Mouse (Mus musculus): Measurements from ENCODE around the gene Prlr. TPM values are rescaled to one million over a fixed set of nuclear protein-coding genes. Genes with fewer than 3 reads are reported as not detected.

The Prlr gene
- 2.2 and 2.7 TPM in 2 replicates for polyA plus RNA-seq (2014; fragmentation: Nextera tagmentation; extraction: Ambion mirVana)

- no peak for ATAC-seq (ENCODE audit: insufficient number of reproducible peaks, insufficient read depth, low FRiP score, low read depth)
- H3K9ac ChIP-seq (ENCODE audit: low read length) = peak within 1 kb of the TSS; percentile 62
Observed at GRCm38 (mm10) chr15:10177083-10177482, at the start of gene Prlr. Gene Prlr, plus strand, starts transcription at chr15:10177238.

DNA sequence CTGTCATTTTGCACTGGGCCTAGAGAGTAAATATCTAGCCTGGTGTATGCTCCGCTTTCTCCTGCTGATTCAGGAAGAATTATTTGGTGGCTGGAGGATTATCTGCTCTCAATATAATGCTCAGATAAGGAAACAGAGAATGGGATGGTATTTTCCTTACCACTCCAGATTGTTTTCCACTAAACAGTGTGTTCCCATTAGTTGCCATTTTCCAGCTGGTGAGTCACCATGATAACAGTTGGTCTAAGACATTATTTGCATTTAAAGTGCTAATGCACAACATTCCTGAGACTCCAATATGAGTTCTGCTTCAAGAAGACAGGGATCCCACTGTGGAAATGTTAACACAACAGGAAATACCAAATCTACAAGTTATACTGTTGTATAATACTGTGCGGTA lies 43.3 kb upstream of the Prlr start:
- no peak for ATAC-seq (ENCODE audit: insufficient number of reproducible peaks, insufficient read depth, low FRiP score, low read depth)
- 80% methylated on average over 2 of the region's 2 CpGs for WGBS

More at GRCm38 (mm10) chr15:10177083-10177482, at the start of gene Prlr:
- WGBS = 3% methylated on average over 9 of the region's 9 CpGs
- Histone ChIP-seq H3K4me2 (ENCODE audit: low read length) (peak within 1 kb of the TSS; percentile 86), H3K9me3 (ENCODE audit: control insufficient read depth, low read length) (no peaks in the 10 kb centered on the region), H3K27ac (replicated peaks in 1 of 2; ENCODE audit: control insufficient read depth in 1 of 2, insufficient read depth in 1 of 2, low read depth in 2 of 2, low read length in 2 of 2) (no peak within 1 kb of the TSS), H3K4me3 (ENCODE audit: control insufficient read depth in 1 of 2, insufficient read depth in 1 of 2, low read depth in 1 of 2, low read length in 2 of 2) (peak within 1 kb of the TSS; percentile 47 to 51), H3K36me3 (ENCODE audit: control insufficient read depth, insufficient read depth, low read length) (no peaks in the 10 kb centered on the region), H3K4me1 (ENCODE audit: control insufficient read depth in 2 of 2, insufficient read depth in 2 of 2, low read length in 2 of 2) (peaks cover 0 to 5% of the 10 kb centered on the region in 2 experiments; a peak in 1 of 4 replicates), H3K27me3 (ENCODE audit: control insufficient read depth, insufficient read depth, low read length) (peaks cover 3% of the 10 kb centered on the region; the same call in 1 of the 2 replicates)

DNA sequence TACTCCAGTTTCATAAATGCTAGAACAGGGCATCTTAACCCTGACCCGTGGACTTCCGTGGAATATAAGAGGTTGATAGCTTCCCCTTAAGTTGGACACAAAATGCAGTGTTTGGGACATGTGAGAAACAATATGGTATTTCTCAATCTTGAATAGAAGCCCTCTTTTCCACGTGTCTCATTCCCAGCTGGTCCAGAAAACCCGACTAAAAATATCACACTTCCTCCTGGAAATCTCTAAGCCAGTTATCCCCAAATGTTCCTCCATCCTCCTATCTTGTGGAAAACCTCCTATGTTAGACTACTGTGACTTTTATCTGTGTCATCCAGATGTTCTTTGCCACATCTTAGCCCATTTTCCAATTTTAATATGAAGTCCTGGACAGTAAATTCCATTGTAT lies 42.1 kb upstream of the Prlr start:
- H3K4me3 ChIP-seq (ENCODE audit: control insufficient read depth in 1 of 2, insufficient read depth in 1 of 2, low read depth in 1 of 2, low read length in 2 of 2) = no peak overlapping the region
- no peak overlapping the region for H3K9ac ChIP-seq (ENCODE audit: low read length)
- 54% methylated on average over 4 of the region's 4 CpGs for WGBS
- H3K27me3 ChIP-seq (ENCODE audit: control insufficient read depth, insufficient read depth, low read length) = no peaks in the 10 kb centered on the region
- no peak overlapping the region for H3K4me2 ChIP-seq (ENCODE audit: low read length)
- H3K36me3 ChIP-seq (ENCODE audit: control insufficient read depth, insufficient read depth, low read length) = no peaks in the 10 kb centered on the region
- no peaks in the 10 kb centered on the region for H3K4me1 ChIP-seq (ENCODE audit: control insufficient read depth in 2 of 2, insufficient read depth in 2 of 2, low read length in 2 of 2)
- no peaks in the 10 kb centered on the region for H3K9me3 ChIP-seq (ENCODE audit: control insufficient read depth, low read length)
- no peak for ATAC-seq (ENCODE audit: insufficient number of reproducible peaks, insufficient read depth, low FRiP score, low read depth)
- no peak overlapping the region for H3K27ac ChIP-seq (replicated peaks in 1 of 2; ENCODE audit: control insufficient read depth in 1 of 2, insufficient read depth in 1 of 2, low read depth in 2 of 2, low read length in 2 of 2)

More for the DNA sequence above, 43.3 kb upstream of the Prlr start:
- Histone ChIP-seq H3K27ac (replicated peaks in 1 of 2; ENCODE audit: control insufficient read depth in 1 of 2, insufficient read depth in 1 of 2, low read depth in 2 of 2, low read length in 2 of 2) (no peak overlapping the region), H3K4me3 (ENCODE audit: control insufficient read depth in 1 of 2, insufficient read depth in 1 of 2, low read depth in 1 of 2, low read length in 2 of 2) (no peak overlapping the region), H3K27me3 (ENCODE audit: control insufficient read depth, insufficient read depth, low read length) (no peaks in the 10 kb centered on the region), H3K4me2 (ENCODE audit: low read length) (no peak overlapping the region), H3K4me1 (ENCODE audit: control insufficient read depth in 2 of 2, insufficient read depth in 2 of 2, low read length in 2 of 2) (no peaks in the 10 kb centered on the region), H3K9ac (ENCODE audit: low read length) (no peak overlapping the region), H3K9me3 (ENCODE audit: control insufficient read depth, low read length) (no peaks in the 10 kb centered on the region), H3K36me3 (ENCODE audit: control insufficient read depth, insufficient read depth, low read length) (no peaks in the 10 kb centered on the region)

DNA sequence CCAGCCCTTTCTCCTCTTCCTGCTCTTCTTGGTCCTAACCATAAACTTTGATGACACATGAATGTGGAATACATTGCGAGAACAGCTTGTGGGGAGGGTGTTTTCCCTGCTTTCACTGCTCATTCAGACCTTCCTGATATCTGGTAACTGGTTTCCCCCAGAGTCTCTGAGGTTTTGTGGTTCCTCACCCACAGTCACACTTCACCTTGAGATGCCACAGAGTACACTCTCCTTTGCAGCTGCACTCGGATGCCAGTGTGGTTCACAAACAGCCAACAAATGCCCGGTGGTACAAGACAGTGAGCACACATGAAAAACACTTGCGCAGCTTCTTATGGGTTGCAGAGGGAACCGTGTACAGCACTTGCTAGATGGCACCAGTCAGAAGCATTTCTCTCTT lies 32.5 kb upstream of the Prlr start:
- H3K27me3 ChIP-seq (ENCODE audit: control insufficient read depth, insufficient read depth, low read length) = no peaks in the 10 kb centered on the region
- 81% methylated on average over 5 of the region's 5 CpGs for WGBS
- no peaks in the 10 kb centered on the region for H3K4me1 ChIP-seq (ENCODE audit: control insufficient read depth in 2 of 2, insufficient read depth in 2 of 2, low read length in 2 of 2)
- H3K9ac ChIP-seq (ENCODE audit: low read length) = no peak overlapping the region
- no peaks in the 10 kb centered on the region for H3K36me3 ChIP-seq (ENCODE audit: control insufficient read depth, insufficient read depth, low read length)
- H3K4me2 ChIP-seq (ENCODE audit: low read length) = no peak overlapping the region
- no peak overlapping the region for H3K4me3 ChIP-seq (ENCODE audit: control insufficient read depth in 1 of 2, insufficient read depth in 1 of 2, low read depth in 1 of 2, low read length in 2 of 2)
- ATAC-seq (ENCODE audit: insufficient number of reproducible peaks, insufficient read depth, low FRiP score, low read depth) = no peak
- no peak overlapping the region for H3K27ac ChIP-seq (replicated peaks in 1 of 2; ENCODE audit: control insufficient read depth in 1 of 2, insufficient read depth in 1 of 2, low read depth in 2 of 2, low read length in 2 of 2)
- H3K9me3 ChIP-seq (ENCODE audit: control insufficient read depth, low read length) = no peaks in the 10 kb centered on the region

DNA sequence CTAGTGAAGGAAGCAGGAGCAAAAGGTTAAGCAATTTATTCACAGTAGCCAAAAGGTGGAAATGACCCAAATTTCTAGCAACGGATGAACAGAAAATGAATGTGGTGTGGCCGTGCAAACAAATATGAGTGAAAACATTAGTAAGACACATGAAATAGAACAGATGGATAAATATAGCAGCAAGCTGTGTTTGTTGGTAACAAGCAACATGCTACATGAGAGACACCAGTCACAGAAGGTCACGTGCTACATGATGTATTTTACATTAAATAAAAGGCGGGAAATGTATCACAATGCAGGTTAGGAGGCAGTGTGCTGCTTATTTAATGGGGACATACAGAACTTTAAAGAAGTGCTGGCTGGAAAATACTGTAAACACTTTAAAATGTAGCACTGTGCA lies 28.8 kb upstream of the Prlr start:
- no peak overlapping the region for H3K9ac ChIP-seq (ENCODE audit: low read length)
- H3K4me3 ChIP-seq (ENCODE audit: control insufficient read depth in 1 of 2, insufficient read depth in 1 of 2, low read depth in 1 of 2, low read length in 2 of 2) = no peak overlapping the region
- no peaks in the 10 kb centered on the region for H3K4me1 ChIP-seq (ENCODE audit: control insufficient read depth in 2 of 2, insufficient read depth in 2 of 2, low read length in 2 of 2)
- no peak overlapping the region for H3K4me2 ChIP-seq (ENCODE audit: low read length)
- H3K36me3 ChIP-seq (ENCODE audit: control insufficient read depth, insufficient read depth, low read length) = no peaks in the 10 kb centered on the region
- H3K27me3 ChIP-seq (ENCODE audit: control insufficient read depth, insufficient read depth, low read length) = no peaks in the 10 kb centered on the region
- no peak overlapping the region for H3K27ac ChIP-seq (replicated peaks in 1 of 2; ENCODE audit: control insufficient read depth in 1 of 2, insufficient read depth in 1 of 2, low read depth in 2 of 2, low read length in 2 of 2)
- no peak for ATAC-seq (ENCODE audit: insufficient number of reproducible peaks, insufficient read depth, low FRiP score, low read depth)
- no peaks in the 10 kb centered on the region for H3K9me3 ChIP-seq (ENCODE audit: control insufficient read depth, low read length)
- 80% methylated on average over 4 of the region's 4 CpGs for WGBS

DNA sequence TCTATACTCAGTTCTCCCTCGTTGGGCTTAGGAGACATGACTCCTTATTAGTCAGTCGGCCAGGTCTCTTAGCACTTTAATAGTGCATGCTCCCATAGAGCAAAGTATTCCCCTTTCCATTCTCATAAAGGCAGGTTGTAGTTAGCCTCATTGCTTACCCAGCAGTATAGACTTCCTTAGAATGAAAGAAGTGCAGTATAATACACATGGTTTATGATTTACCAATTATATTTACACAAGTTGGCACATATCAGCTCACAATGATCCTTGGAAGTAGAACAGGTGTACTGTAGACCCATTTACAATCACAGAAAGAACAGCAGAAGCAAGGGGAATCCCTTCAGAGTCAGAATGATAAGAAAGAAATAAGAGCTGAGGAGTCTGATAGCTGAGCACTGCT lies 16.4 kb upstream of the Prlr start:
- Histone ChIP-seq H3K9me3 (ENCODE audit: control insufficient read depth, low read length) (0 out of 2 replicates have a peak, but pooled peaks cover 4% of the 10 kb centered on the region), H3K9ac (ENCODE audit: low read length) (no peak overlapping the region), H3K4me3 (ENCODE audit: control insufficient read depth in 1 of 2, insufficient read depth in 1 of 2, low read depth in 1 of 2, low read length in 2 of 2) (no peak overlapping the region), H3K27me3 (ENCODE audit: control insufficient read depth, insufficient read depth, low read length) (no peaks in the 10 kb centered on the region), H3K4me2 (ENCODE audit: low read length) (no peak overlapping the region), H3K27ac (replicated peaks in 1 of 2; ENCODE audit: control insufficient read depth in 1 of 2, insufficient read depth in 1 of 2, low read depth in 2 of 2, low read length in 2 of 2) (no peak overlapping the region), H3K4me1 (ENCODE audit: control insufficient read depth in 2 of 2, insufficient read depth in 2 of 2, low read length in 2 of 2) (no peaks in the 10 kb centered on the region), H3K36me3 (ENCODE audit: control insufficient read depth, insufficient read depth, low read length) (no peaks in the 10 kb centered on the region)
- 78% methylated on average over 2 of the region's 2 CpGs for WGBS
- no peak for ATAC-seq (ENCODE audit: insufficient number of reproducible peaks, insufficient read depth, low FRiP score, low read depth)

DNA sequence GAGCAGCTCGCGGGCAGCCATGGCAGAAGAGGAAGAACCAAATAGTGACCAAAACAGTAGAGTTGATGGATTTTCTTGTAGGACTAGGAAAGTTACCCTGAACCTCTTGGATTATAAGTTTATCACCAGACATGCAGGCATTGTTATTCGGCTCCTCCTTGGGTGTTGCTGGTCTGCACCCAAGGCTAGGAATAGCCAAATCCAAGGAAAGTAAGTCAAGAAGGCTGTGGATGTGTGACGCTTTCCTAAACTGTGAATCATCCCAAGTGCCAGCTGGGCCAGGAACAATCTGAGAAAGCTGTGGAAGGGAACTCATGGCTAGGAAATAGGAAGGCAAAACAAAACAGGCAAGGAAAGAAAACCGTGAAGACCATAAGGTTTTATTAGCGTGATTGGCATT lies 2.0 kb upstream of the Prlr start:
- H3K9me3 ChIP-seq (ENCODE audit: control insufficient read depth, low read length) = no peaks in the 10 kb centered on the region
- H3K9ac ChIP-seq (ENCODE audit: low read length) = no peak overlapping the region
- 84% methylated on average over 6 of the region's 6 CpGs for WGBS
- no peak overlapping the region for H3K27ac ChIP-seq (replicated peaks in 1 of 2; ENCODE audit: control insufficient read depth in 1 of 2, insufficient read depth in 1 of 2, low read depth in 2 of 2, low read length in 2 of 2)
- ATAC-seq (ENCODE audit: insufficient number of reproducible peaks, insufficient read depth, low FRiP score, low read depth) = no peak
- H3K4me1 ChIP-seq (ENCODE audit: control insufficient read depth in 2 of 2, insufficient read depth in 2 of 2, low read length in 2 of 2) = peaks cover 0 to 5% of the 10 kb centered on the region in 2 experiments; a peak in 1 of 4 replicates
- H3K27me3 ChIP-seq (ENCODE audit: control insufficient read depth, insufficient read depth, low read length) = peaks cover 3% of the 10 kb centered on the region; the same call in 1 of the 2 replicates
- H3K36me3 ChIP-seq (ENCODE audit: control insufficient read depth, insufficient read depth, low read length) = no peaks in the 10 kb centered on the region
- H3K4me2 ChIP-seq (ENCODE audit: low read length) = no peak overlapping the region
- no peak overlapping the region for H3K4me3 ChIP-seq (ENCODE audit: control insufficient read depth in 1 of 2, insufficient read depth in 1 of 2, low read depth in 1 of 2, low read length in 2 of 2)

DNA sequence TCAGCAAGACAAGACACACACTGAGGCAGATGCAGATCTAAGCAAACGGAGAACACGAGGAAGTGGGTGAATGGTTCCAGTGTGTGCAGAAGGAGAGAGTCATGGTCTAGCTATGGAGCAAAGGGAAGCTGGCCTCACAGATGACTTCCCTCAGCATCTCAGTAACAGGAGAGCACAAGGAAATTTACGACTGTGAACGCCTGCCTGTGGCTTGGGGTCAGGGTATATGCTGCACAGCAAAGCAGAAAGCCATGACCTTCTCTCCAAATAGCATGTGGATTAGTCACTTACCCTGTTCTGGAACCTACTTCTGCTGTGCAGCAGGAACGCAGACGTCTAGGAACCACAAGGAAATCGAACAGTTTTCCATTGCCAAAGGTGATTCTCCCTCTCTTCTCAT lies 1.4 kb upstream of the Prlr start:
- Histone ChIP-seq H3K36me3 (ENCODE audit: control insufficient read depth, insufficient read depth, low read length) (no peaks in the 10 kb centered on the region), H3K4me2 (ENCODE audit: low read length) (no peak overlapping the region), H3K4me1 (ENCODE audit: control insufficient read depth in 2 of 2, insufficient read depth in 2 of 2, low read length in 2 of 2) (peaks cover 0 to 5% of the 10 kb centered on the region in 2 experiments; a peak in 1 of 4 replicates), H3K27me3 (ENCODE audit: control insufficient read depth, insufficient read depth, low read length) (peaks cover 3% of the 10 kb centered on the region; the same call in 1 of the 2 replicates), H3K9me3 (ENCODE audit: control insufficient read depth, low read length) (no peaks in the 10 kb centered on the region), H3K27ac (replicated peaks in 1 of 2; ENCODE audit: control insufficient read depth in 1 of 2, insufficient read depth in 1 of 2, low read depth in 2 of 2, low read length in 2 of 2) (no peak overlapping the region), H3K9ac (ENCODE audit: low read length) (no peak overlapping the region), H3K4me3 (ENCODE audit: control insufficient read depth in 1 of 2, insufficient read depth in 1 of 2, low read depth in 1 of 2, low read length in 2 of 2) (no peak overlapping the region)
- ATAC-seq (ENCODE audit: insufficient number of reproducible peaks, insufficient read depth, low FRiP score, low read depth) = no peak
- 71% methylated on average over 7 of the region's 7 CpGs for WGBS
